Mouse (Mus musculus) kidney, adult 11 months (tissue): ENCODE measurements around the gene Rgs19.

Experiments used
- DNase-seq: peaks from one replicate; pipeline ENCODE4 v3.0.0; 2022

Rgs19 gene

GRCm38 (mm10) chr2:181681978-181682377 is 11.8 kb downstream of the Rgs19 start:
- DNase-seq = no peak

- no peak for DNase-seq
Observed at GRCm38 (mm10) chr2:181680716-181681117, 13.1 kb downstream of the Rgs19 start.

GRCm38 (mm10) chr2:181679951-181680715 is 13.6 kb downstream of the Rgs19 start, which contains the start of gene Tcea2:
TSS of gene Tcea2 (plus strand) at chr2:181680310.
- peak; percentile 81 for DNase-seq

- DNase-seq = peak; percentile 87
Observed at GRCm38 (mm10) chr2:181678780-181679179, 15.0 kb downstream of the Rgs19 start.

GRCm38 (mm10) chr2:181677755-181678098 is 16.1 kb downstream of the Rgs19 start:
- peak; percentile 64 for DNase-seq

- DNase-seq = peak; percentile 71
Observed at GRCm38 (mm10) chr2:181677096-181677754, 16.6 kb downstream of the Rgs19 start.

GRCm38 (mm10) chr2:181676424-181676823 is 17.4 kb downstream of the Rgs19 start:
- no peak for DNase-seq

- peak; percentile 87 for DNase-seq
Observed at GRCm38 (mm10) chr2:181675454-181675853, 18.3 kb downstream of the Rgs19 start.

- no peak for DNase-seq
Observed at GRCm38 (mm10) chr2:181674934-181675333, 18.8 kb downstream of the Rgs19 start.

- no peak for DNase-seq
Observed at GRCm38 (mm10) chr2:181673501-181673900, 20.3 kb downstream of the Rgs19 start.

- no peak for DNase-seq
Observed at GRCm38 (mm10) chr2:181671984-181672383, 21.8 kb downstream of the Rgs19 start.

- DNase-seq = peak; percentile 60
Observed at GRCm38 (mm10) chr2:181671326-181671725, 22.5 kb downstream of the Rgs19 start, which contains the start of gene Sox18. TSS of gene Sox18 (minus strand) at chr2:181671640.

- DNase-seq = no peak
Observed at GRCm38 (mm10) chr2:181670913-181671311, 22.9 kb downstream of the Rgs19 start.

- DNase-seq = no peak
Observed at GRCm38 (mm10) chr2:181670285-181670912, 23.4 kb downstream of the Rgs19 start.

GRCm38 (mm10) chr2:181663298-181663630 is 30.5 kb downstream of the Rgs19 start:
- DNase-seq = peak; percentile 69

- no peak for DNase-seq
Observed at GRCm38 (mm10) chr2:181662620-181663297, 31.0 kb downstream of the Rgs19 start.

GRCm38 (mm10) chr2:181659609-181660055 is 34.1 kb downstream of the Rgs19 start:
- DNase-seq = peak; percentile 86

GRCm38 (mm10) chr2:181658930-181659555 is 34.7 kb downstream of the Rgs19 start:
- DNase-seq = peak; percentile 63

GRCm38 (mm10) chr2:181658528-181658927 is 35.2 kb downstream of the Rgs19 start:
- no peak for DNase-seq

GRCm38 (mm10) chr2:181657441-181657840 is 36.3 kb downstream of the Rgs19 start:
- no peak for DNase-seq

GRCm38 (mm10) chr2:181656734-181657133 is 37.0 kb downstream of the Rgs19 start, which contains the start of gene Gm29797:
TSS of gene Gm29797 (plus strand) at chr2:181657034.
- no peak for DNase-seq

GRCm38 (mm10) chr2:181653523-181653922 is 40.3 kb downstream of the Rgs19 start:
- no peak for DNase-seq

GRCm38 (mm10) chr2:181653065-181653464 is 40.7 kb downstream of the Rgs19 start:
- no peak for DNase-seq
